Mouse (Mus musculus): ENCODE measurements around the gene Vsig8.

DNA sequence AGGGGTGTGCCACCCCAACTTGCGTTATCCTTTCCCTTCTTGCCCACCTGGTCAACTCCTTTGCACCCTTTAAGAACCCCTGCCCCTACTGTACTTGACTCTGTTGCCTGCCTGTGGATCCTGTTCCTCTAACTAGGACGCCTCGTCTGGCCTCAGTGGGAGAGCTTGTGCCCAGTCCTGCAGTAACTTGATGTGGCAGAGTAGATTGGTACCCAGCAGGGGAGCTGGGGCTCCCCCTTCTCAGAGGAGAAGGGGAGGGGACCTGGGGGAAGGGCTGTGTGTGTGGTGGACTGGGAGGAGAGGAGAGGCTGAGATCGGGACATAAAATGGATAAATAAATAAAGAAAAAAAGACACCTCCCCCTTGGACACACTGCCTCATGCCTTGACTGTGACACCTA, 29.3 kb downstream of the Vsig8 start:
- TF ChIP-seq MAX (IDR thresholded peaks at IDR 0.05; ENCODE audit: low read depth) = no peak
- TF ChIP-seq POLR2A (IDR thresholded peaks at IDR 0.05; ENCODE audit: insufficient read length, low read depth) = no peak
- TF ChIP-seq USF1 (IDR thresholded peaks at IDR 0.05; ENCODE audit: low read depth) = no peak
- no peak for TF ChIP-seq CEBPB (IDR thresholded peaks at IDR 0.05; ENCODE audit: insufficient read depth, poor library complexity, severe bottlenecking)
- TF ChIP-seq TCF12 (IDR thresholded peaks at IDR 0.05; ENCODE audit: insufficient read depth, poor library complexity, severe bottlenecking) = no peak
- no peak for TF ChIP-seq POLR2AphosphoS2 (IDR thresholded peaks at IDR 0.05; ENCODE audit: insufficient read length, low read depth)
- TF ChIP-seq MYOG (IDR thresholded peaks at IDR 0.05; ENCODE audit: control insufficient read depth in 1 of 3, insufficient read depth in 1 of 3, insufficient read length in 2 of 3, low read depth in 2 of 3) = no peak
